Mouse (Mus musculus): ENCODE measurements at regions not wholly inside any gene's neighbourhood (a gene's known extent, or its start where the extent isn't known, plus 50 kb on each side); places are given as distances from the start of the nearest gene placed in this dataset.

DNA sequence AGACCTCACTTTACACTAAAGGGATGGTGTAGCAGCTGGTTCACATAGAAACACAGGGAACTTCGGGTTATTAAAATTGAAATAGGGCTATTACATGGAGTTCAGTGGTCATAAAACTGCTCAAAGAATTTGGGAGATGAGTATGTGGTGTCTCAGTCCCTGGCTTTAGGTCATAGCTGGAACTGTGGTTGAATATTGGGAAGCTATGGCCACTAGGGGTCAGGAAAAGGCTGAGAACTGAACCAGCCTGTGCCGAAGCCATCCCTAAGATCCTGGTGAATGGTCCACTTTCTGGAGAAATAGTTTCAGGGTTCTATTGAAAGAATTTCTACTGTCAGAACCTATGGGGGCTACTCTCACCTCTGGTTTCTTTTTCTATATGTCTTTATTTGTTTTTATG is 229.0 kb downstream of the Ankrd50 start:
- Histone ChIP-seq H3K36me3 (ENCODE audit: control insufficient read depth, insufficient read depth, low read length) (no peaks in the 10 kb centered on the region), H3K27ac (ENCODE audit: low read depth, low read length) (no peak overlapping the region), H3K27me3 (replicated peaks; ENCODE audit: control insufficient read depth, insufficient read depth, low read length) (no peaks in the 10 kb centered on the region), H3K9me3 (ENCODE audit: control insufficient read depth, low read length) (no peaks in the 10 kb centered on the region), H3K4me3 (ENCODE audit: low read depth, low read length) (no peak overlapping the region), H3K4me1 (replicated peaks; ENCODE audit: control insufficient read depth, insufficient read depth, low read length) (peaks cover 12% of the 10 kb centered on the region; the same call in 1 of the 2 replicates), H3K9ac (ENCODE audit: low read depth, low read length) (no peak overlapping the region), H3K4me2 (no peak overlapping the region)
- 14% methylated on average over 2 of the region's 2 CpGs for WGBS
- ATAC-seq (replicated peaks; ENCODE audit: low FRiP score) (no peak), DNase-seq (ENCODE audit: low spot score) (no peak)

DNA sequence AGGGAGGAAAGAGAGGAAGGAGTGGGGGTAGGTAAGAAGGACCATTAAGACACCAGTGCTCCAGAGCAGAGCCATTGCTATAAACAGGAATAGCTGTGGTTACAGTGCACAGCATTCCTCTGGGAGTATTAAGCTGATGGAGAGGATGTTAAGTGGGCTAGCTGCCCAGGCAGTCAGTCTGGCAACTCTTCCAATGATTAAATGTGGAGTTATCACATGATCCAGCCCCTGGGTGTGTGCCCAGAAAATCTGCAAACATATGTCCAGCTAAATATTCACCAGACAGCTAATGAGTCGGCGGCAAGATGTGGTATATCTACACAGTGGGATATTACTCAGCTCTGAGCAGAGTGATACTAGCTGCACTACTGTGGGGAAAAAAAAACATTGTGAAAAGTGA is 229.7 kb downstream of the Ankrd50 start:
- DNase-seq (ENCODE audit: low spot score) (no peak), ATAC-seq (replicated peaks; ENCODE audit: low FRiP score) (no peak)
- Histone ChIP-seq H3K27me3 (replicated peaks; ENCODE audit: control insufficient read depth, insufficient read depth, low read length) (no peaks in the 10 kb centered on the region), H3K27ac (ENCODE audit: low read depth, low read length) (no peak overlapping the region), H3K9ac (ENCODE audit: low read depth, low read length) (no peak overlapping the region), H3K9me3 (ENCODE audit: control insufficient read depth, low read length) (no peaks in the 10 kb centered on the region), H3K4me1 (replicated peaks; ENCODE audit: control insufficient read depth, insufficient read depth, low read length) (peaks cover 12% of the 10 kb centered on the region; the same call in 1 of the 2 replicates), H3K36me3 (ENCODE audit: control insufficient read depth, insufficient read depth, low read length) (no peaks in the 10 kb centered on the region), H3K4me3 (ENCODE audit: low read depth, low read length) (no peak overlapping the region), H3K4me2 (no peak overlapping the region)
- 57% methylated on average over 2 of the region's 2 CpGs for WGBS

DNA sequence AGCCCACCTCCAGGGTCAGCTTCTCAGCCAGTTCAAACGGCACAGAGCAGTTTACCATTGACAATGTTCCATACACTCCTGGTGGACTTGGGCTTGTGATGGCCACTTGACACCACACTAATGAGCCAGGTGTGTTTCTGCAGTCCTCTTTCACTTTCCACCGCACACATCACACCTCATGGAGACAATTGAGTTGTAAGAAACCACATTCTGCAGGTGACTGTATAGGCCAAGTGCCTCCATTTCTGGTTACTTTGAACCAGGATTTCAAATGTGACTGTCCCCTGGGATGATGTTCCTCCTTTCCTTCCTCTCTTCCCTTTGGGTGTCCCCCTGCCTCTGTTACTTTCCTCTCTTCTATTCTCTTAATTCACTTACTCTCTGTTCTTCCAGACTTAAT is 233.1 kb downstream of the Ankrd50 start:
- ATAC-seq (replicated peaks; ENCODE audit: low FRiP score) (no peak), DNase-seq (ENCODE audit: low spot score) (no peak)
- Histone ChIP-seq H3K4me3 (ENCODE audit: low read depth, low read length) (no peak overlapping the region), H3K9me3 (ENCODE audit: control insufficient read depth, low read length) (no peaks in the 10 kb centered on the region), H3K4me2 (no peak overlapping the region), H3K27ac (ENCODE audit: low read depth, low read length) (no peak overlapping the region), H3K9ac (ENCODE audit: low read depth, low read length) (no peak overlapping the region), H3K4me1 (replicated peaks; ENCODE audit: control insufficient read depth, insufficient read depth, low read length) (peaks cover 1% of the 10 kb centered on the region; the same call in 1 of the 2 replicates), H3K36me3 (ENCODE audit: control insufficient read depth, insufficient read depth, low read length) (no peaks in the 10 kb centered on the region), H3K27me3 (replicated peaks; ENCODE audit: control insufficient read depth, insufficient read depth, low read length) (no peaks in the 10 kb centered on the region)
- WGBS: 55% methylated on average over 2 of the region's 2 CpGs

DNA sequence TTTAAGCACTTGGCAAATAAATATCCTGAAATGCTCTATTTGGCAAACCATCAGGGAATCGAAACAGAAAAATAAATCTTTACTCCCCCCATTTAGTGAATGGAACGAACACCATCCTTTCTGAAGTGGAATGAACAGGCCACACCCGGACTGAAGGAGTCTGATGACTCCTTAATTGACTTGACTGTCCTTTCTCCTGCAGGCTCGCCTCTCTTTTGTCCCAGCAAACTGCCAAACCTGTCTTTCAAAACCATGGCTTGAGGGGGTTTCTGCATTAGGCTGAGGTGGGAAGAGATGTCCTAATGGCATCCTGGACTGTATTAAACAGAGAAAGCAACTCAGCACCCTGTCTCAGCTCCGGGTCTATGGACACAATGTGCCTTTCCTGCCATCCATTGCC is 234.1 kb downstream of the Ankrd50 start:
- Histone ChIP-seq H3K27ac (ENCODE audit: low read depth, low read length) (no peak overlapping the region), H3K4me2 (no peak overlapping the region), H3K4me1 (replicated peaks; ENCODE audit: control insufficient read depth, insufficient read depth, low read length) (no peaks in the 10 kb centered on the region), H3K27me3 (replicated peaks; ENCODE audit: control insufficient read depth, insufficient read depth, low read length) (no peaks in the 10 kb centered on the region), H3K4me3 (ENCODE audit: low read depth, low read length) (no peak overlapping the region), H3K36me3 (ENCODE audit: control insufficient read depth, insufficient read depth, low read length) (no peaks in the 10 kb centered on the region), H3K9ac (ENCODE audit: low read depth, low read length) (no peak overlapping the region), H3K9me3 (ENCODE audit: control insufficient read depth, low read length) (no peaks in the 10 kb centered on the region)
- DNase-seq (ENCODE audit: low spot score) (no peak), ATAC-seq (replicated peaks; ENCODE audit: low FRiP score) (no peak)
- 73% methylated on average over 5 of the region's 5 CpGs for WGBS

DNA sequence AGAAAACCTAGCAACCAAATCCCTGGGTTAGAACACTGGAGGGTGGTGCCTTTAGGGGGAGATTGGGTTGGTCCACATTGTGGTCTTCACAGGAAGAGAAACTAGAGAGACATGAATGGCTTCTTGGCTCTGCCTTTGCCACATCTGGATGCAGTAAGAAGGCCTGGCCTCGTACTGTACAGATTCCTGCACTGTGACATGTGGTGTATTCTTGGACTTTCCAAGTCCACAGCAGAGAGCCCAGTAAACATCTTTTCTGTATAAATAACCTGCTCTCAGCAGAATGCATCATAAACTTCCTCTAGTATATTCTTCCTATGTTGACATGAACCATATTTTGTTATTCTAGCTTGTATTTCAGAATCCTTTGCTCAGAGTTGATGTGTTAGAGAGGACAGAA is 235.7 kb downstream of the Ankrd50 start:
- no peak overlapping the region for H3K4me2 ChIP-seq
- H3K9ac ChIP-seq (ENCODE audit: low read depth, low read length): no peak overlapping the region
- no peaks in the 10 kb centered on the region for H3K36me3 ChIP-seq (ENCODE audit: control insufficient read depth, insufficient read depth, low read length)
- H3K27me3 ChIP-seq (replicated peaks; ENCODE audit: control insufficient read depth, insufficient read depth, low read length): no peaks in the 10 kb centered on the region
- no peak overlapping the region for H3K4me3 ChIP-seq (ENCODE audit: low read depth, low read length)
- DNase-seq (ENCODE audit: low spot score): no peak
- no peaks in the 10 kb centered on the region for H3K4me1 ChIP-seq (replicated peaks; ENCODE audit: control insufficient read depth, insufficient read depth, low read length)
- H3K9me3 ChIP-seq (ENCODE audit: control insufficient read depth, low read length): no peaks in the 10 kb centered on the region
- H3K27ac ChIP-seq (ENCODE audit: low read depth, low read length): no peak overlapping the region
- 82% methylated on average over 1 of the region's 1 CpGs for WGBS
- ATAC-seq (replicated peaks; ENCODE audit: low FRiP score): no peak

DNA sequence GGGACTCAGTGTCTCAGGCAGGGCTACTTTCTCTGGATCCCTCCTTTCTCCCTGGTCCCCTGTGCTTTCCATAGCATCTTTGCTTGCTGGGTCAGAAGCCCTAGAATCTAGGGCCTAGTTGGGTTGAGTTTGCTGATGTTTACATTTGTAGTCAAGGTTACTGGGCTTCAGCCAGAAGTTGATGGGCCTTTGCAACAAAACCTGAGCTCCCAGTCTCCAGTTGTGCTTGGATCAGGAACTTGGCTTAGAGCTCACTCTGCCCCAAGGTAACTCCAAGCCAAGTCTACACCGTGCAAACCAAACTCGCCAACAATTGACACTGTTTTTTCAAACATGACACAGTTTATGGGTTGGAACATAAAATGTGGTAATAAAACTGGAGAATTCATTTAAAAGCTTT is 238.2 kb downstream of the Ankrd50 start:
- DNase-seq (ENCODE audit: low spot score) (no peak), ATAC-seq (replicated peaks; ENCODE audit: low FRiP score) (no peak)
- Histone ChIP-seq H3K27me3 (replicated peaks; ENCODE audit: control insufficient read depth, insufficient read depth, low read length) (no peaks in the 10 kb centered on the region), H3K4me2 (no peak overlapping the region), H3K36me3 (ENCODE audit: control insufficient read depth, insufficient read depth, low read length) (no peaks in the 10 kb centered on the region), H3K4me1 (replicated peaks; ENCODE audit: control insufficient read depth, insufficient read depth, low read length) (no peaks in the 10 kb centered on the region), H3K9ac (ENCODE audit: low read depth, low read length) (no peak overlapping the region), H3K27ac (ENCODE audit: low read depth, low read length) (no peak overlapping the region), H3K4me3 (ENCODE audit: low read depth, low read length) (no peak overlapping the region), H3K9me3 (ENCODE audit: control insufficient read depth, low read length) (no peaks in the 10 kb centered on the region)
- 96% methylated on average over 2 of the region's 2 CpGs for WGBS

DNA sequence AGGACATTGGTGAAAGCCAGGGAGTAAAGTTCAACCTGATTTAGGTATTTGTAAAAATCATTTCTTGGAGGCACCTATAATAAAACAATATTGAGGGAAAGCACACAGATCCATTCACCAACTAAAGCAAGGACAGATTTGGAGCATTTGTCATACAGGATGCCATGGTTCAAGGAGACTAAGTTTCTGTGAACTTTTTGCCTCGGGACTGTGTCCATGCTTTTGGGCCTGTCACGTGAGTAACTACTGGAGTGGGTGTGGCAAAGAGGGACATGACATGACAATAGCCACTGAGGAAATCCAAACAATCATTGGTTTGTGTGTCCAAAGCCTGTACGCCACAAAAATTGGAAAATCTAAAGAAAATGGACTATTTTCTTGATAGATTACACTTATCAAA is 241.4 kb downstream of the Ankrd50 start:
- 79% methylated on average over 3 of the region's 3 CpGs for WGBS
- DNase-seq (ENCODE audit: low spot score): no peak
- no peak overlapping the region for H3K4me3 ChIP-seq (ENCODE audit: low read depth, low read length)
- no peak overlapping the region for H3K9ac ChIP-seq (ENCODE audit: low read depth, low read length)
- no peaks in the 10 kb centered on the region for H3K9me3 ChIP-seq (ENCODE audit: control insufficient read depth, low read length)
- no peaks in the 10 kb centered on the region for H3K27me3 ChIP-seq (replicated peaks; ENCODE audit: control insufficient read depth, insufficient read depth, low read length)
- H3K36me3 ChIP-seq (ENCODE audit: control insufficient read depth, insufficient read depth, low read length): no peaks in the 10 kb centered on the region
- no peak for ATAC-seq (replicated peaks; ENCODE audit: low FRiP score)
- H3K4me1 ChIP-seq (replicated peaks; ENCODE audit: control insufficient read depth, insufficient read depth, low read length): no peaks in the 10 kb centered on the region
- no peak overlapping the region for H3K27ac ChIP-seq (ENCODE audit: low read depth, low read length)
- H3K4me2 ChIP-seq: no peak overlapping the region

DNA sequence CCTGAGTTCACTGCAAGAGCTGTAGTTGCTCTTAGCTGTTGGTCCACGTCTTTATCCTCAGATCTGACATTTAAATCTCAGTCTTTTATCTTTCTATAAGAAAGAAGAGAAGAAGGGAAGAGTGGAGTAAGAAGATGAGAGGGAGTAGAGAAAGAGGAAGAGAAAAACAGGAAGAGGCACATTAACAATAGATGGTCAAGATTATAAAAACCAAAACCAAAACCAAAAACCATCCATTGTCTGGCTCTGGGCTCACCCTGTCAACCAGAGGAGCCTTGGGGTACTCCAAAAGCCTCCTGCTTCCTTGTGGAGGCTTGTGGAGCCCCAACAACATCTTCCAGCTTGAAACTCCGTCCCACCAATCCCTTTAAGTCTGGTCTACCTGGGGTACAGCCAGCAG is 247.0 kb downstream of the Ankrd50 start:
- WGBS: 47% methylated on average over 2 of the region's 2 CpGs
- H3K4me3 ChIP-seq (ENCODE audit: low read depth, low read length): no peak overlapping the region
- no peak for ATAC-seq (replicated peaks; ENCODE audit: low FRiP score)

DNA sequence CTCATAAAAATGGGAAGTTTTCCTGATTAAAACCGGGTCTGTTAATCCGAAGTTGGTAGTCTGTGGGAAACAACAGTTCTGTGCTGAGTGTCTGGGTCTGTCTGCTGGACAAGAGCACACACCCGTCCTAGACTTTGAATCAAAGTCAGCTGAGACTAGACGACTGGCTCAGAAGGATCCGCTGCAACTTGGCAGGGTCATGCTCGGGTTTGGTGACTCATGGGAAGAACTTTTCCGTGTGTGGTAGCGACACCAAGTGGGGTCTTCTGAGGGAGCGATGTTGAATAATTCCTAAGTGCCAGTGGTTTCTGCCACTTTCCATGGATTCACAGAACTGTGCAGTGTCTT is 248.9 kb downstream of the Ankrd50 start:
- no peaks in the 10 kb centered on the region for H3K27me3 ChIP-seq (replicated peaks; ENCODE audit: control insufficient read depth, insufficient read depth, low read length)
- H3K4me1 ChIP-seq (replicated peaks; ENCODE audit: control insufficient read depth, insufficient read depth, low read length): no peaks in the 10 kb centered on the region
- no peak overlapping the region for H3K4me3 ChIP-seq (ENCODE audit: low read depth, low read length)
- H3K36me3 ChIP-seq (ENCODE audit: control insufficient read depth, insufficient read depth, low read length): no peaks in the 10 kb centered on the region
- no peaks in the 10 kb centered on the region for H3K9me3 ChIP-seq (ENCODE audit: control insufficient read depth, low read length)
- 82% methylated on average over 9 of the region's 9 CpGs for WGBS
- H3K27ac ChIP-seq (ENCODE audit: low read depth, low read length): no peak overlapping the region
- ATAC-seq (replicated peaks; ENCODE audit: low FRiP score) (no peak), DNase-seq (ENCODE audit: low spot score) (no peak)
- H3K4me2 ChIP-seq: no peak overlapping the region
- H3K9ac ChIP-seq (ENCODE audit: low read depth, low read length): no peak overlapping the region

More for the DNA sequence above, 247.0 kb downstream of the Ankrd50 start:
- no peaks in the 10 kb centered on the region for H3K4me1 ChIP-seq (replicated peaks; ENCODE audit: control insufficient read depth, insufficient read depth, low read length)
- H3K4me2 ChIP-seq: no peak overlapping the region
- no peaks in the 10 kb centered on the region for H3K9me3 ChIP-seq (ENCODE audit: control insufficient read depth, low read length)
- no peak overlapping the region for H3K9ac ChIP-seq (ENCODE audit: low read depth, low read length)
- no peak overlapping the region for H3K27ac ChIP-seq (ENCODE audit: low read depth, low read length)
- H3K27me3 ChIP-seq (replicated peaks; ENCODE audit: control insufficient read depth, insufficient read depth, low read length): no peaks in the 10 kb centered on the region
- H3K36me3 ChIP-seq (ENCODE audit: control insufficient read depth, insufficient read depth, low read length): no peaks in the 10 kb centered on the region
- DNase-seq (ENCODE audit: low spot score): no peak

Measured in liver, embryonic 11.5 days (tissue).